Mouse (Mus musculus) ovary, adult 10 weeks (tissue): Measurements from ENCODE around the gene Gm10696. TPM values are rescaled to one million over a fixed set of nuclear protein-coding genes. Genes with fewer than 3 reads are reported as not detected.

Experiments used
- polyA plus RNA-seq: library from polyadenylated mRNA; stranded (reverse); fragments of 350-450 nt; fragmentation: Illumina TruSeq; extraction: RNeasy Lipid Tissue Mini Kit (QIAGEN cat#74804); gene quantifications from one replicate; pipeline ENCODE4 v1.2.3, GENCODE M21; 2014

Gm10696 gene
- polyA plus RNA-seq = not detected

DNA sequence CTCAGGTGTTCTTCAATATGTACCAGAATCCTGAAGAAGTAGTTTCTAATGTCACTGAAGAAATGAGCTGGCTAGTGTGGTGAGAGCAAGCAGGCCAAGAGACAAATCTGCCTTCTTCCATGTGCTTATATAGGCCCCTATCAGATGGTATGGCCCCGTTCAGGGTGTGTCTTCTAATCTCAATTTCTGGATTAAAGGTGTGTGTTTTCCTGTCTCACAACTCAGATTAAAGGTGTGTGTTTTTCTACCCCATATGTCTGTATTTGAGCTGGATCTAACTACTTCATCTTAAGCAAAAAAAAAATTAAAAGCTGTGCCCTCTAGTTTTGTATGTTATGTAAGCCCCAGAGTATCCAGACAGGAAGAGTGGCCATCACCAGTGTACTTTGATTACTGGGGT, at the start of gene Gm10696:
Gene Gm10696, minus strand, starts transcription at position 101 of the 400 bp plus-strand sequence.

DNA sequence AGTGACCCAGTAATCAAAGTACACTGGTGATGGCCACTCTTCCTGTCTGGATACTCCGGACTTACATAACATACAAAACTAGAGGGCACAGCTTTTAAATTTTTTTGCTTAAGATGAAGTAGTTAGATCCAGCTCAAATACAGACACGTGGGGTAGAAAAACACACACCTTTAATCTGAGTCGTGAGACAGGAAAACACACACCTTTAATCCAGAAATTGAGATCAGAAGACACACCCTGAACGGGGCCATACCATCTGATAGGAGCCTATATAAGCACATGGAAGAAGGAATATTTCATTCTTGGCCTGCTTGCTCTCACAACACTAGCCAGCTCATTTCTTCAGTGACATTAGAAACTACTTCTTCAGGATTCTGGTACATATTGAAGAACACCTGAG, 18.4 kb upstream of the Gm10696 start, which contains the start of gene Gm5286:
Gene Gm5286, plus strand, starts transcription at position 301 of the 400 bp plus-strand sequence.

Other genes with a start within 250 kb of the Gm10696 start
- not detected for gene Gm9117, start 234.7 kb downstream of the Gm10696 start, polyA plus RNA-seq
- not detected for gene Tdpoz5, start 216.9 kb downstream of the Gm10696 start, polyA plus RNA-seq
- gene Gm9125, start 123.3 kb downstream of the Gm10696 start, polyA plus RNA-seq = not detected
- gene Gm10697, start 105.5 kb downstream of the Gm10696 start, polyA plus RNA-seq = not detected
- gene Gm5286, start 18.5 kb upstream of the Gm10696 start, polyA plus RNA-seq = 0.54 TPM
- gene Gm4778, start 85.8 kb upstream of the Gm10696 start, polyA plus RNA-seq = not detected
- gene Them4, start 131.9 kb upstream of the Gm10696 start, polyA plus RNA-seq = 18.2 TPM
- gene Them5, start 163.9 kb upstream of the Gm10696 start, polyA plus RNA-seq = not detected
- not detected for gene C2cd4d, start 184.2 kb upstream of the Gm10696 start, polyA plus RNA-seq
- gene Rorc, start 194.6 kb upstream of the Gm10696 start, polyA plus RNA-seq = 4.8 TPM
- gene Lingo4, start 220.3 kb upstream of the Gm10696 start, polyA plus RNA-seq = not detected
- 8.3 TPM for gene Tdrkh, start 235.1 kb upstream of the Gm10696 start, polyA plus RNA-seq